Mouse (Mus musculus): ENCODE data around the gene Psmb7. TPM values are rescaled to one million over a fixed set of nuclear protein-coding genes. Genes with fewer than 3 reads are reported as not detected.
A peak's percentile ranks its signal among the peaks of the same experiment; 100 is the strongest.

Gene Psmb7
- total RNA-seq (2021), result 100 to 1,000 TPM; 193 to 196 TPM
- long read RNA-seq, transcript Psmb7-201 (8 exons, 1,160 nt), result major isoform, 32 of 39 reads
- long read RNA-seq, partial matches to known transcripts, result 5 of 39 reads
- long read RNA-seq, other reads (novel, unspliced or antisense), result 2 of 39 reads

DNA sequence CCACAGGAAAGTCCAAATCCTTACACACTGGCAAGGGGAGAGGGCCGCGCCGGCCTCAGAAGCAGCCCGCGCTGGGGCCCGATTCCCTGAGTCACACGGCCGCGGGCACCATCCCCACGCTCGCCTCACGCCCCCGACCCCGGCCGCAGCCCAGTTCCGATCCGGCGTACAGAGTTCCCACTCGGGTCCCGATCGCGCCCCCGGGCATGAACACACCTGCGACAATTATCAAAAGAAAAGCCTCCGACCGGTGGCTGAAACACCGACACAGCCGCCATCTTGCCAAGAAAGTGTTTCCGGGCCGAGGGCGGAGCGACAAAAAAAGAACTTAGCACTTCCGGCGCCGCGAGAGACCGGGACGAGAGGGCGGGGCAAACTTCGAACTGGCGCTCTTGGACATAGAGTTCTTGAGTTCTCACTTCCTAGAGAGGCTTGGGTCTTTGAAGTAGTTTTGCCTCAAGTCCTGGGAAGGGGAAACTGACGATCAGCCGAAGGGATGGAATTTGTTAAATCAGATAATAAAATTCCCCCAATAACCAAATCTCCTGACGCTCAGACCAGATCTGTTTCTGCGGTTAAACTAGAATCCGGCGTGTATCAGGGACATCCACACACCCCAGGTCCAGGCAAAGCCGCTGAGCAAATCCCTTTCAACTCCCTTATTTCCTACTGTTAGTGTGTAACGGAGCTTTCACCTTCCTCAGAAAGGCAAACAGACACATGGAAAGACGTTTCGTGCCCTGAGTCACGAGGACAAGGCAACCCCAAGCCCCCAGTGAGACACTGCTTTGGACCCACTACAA is at the start of gene Psmb7:
Psmb7 (minus strand) TSS at position 463 of the 803 bp plus-strand sequence.
- DNase-seq (ENCODE audit: low spot score in 2 of 2), result peak; percentile 79 to 90

DNA sequence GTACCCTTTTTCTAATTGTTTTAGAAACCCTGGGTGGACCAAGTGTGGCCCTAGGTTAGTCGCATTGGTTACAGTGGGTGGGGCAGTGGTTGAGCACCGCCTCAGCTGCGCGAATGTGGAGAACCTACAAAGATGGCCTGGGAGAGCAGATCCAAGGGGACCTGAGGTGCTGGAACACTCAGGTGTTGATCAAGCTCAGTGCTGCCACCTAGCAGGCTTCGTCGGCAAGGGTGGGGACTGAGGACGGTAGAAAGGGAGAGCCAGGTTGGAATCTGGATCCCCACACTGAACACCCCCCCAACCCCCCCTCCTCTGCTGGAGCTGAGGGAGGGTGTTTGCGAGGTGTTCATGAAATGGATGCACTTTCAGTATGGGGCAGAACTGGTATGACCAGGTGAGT is 47.7 kb upstream of the Psmb7 start:
- DNase-seq (ENCODE audit: low spot score in 2 of 2), result no peak

DNA sequence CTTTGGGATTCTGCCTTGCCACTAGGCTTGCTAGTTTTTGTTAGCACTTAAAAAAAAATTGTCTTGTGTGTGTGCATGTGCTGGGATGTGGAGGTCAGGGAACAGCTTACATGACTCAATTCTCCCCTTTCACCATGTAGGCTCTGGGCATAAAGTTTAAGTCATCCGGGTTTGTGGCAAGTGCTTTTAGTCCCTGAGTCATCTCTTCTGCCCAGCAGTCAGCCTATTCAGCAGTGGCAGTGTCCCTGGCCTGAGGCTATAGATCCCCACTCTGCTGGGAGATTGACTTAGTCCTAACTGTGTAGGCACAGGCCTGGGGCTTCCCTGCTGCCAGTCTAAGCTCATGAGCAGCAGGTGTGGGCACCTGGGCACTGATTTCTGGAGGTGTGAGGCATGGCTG is 46.0 kb upstream of the Psmb7 start:
- DNase-seq (ENCODE audit: low spot score in 2 of 2), result no peak

DNA sequence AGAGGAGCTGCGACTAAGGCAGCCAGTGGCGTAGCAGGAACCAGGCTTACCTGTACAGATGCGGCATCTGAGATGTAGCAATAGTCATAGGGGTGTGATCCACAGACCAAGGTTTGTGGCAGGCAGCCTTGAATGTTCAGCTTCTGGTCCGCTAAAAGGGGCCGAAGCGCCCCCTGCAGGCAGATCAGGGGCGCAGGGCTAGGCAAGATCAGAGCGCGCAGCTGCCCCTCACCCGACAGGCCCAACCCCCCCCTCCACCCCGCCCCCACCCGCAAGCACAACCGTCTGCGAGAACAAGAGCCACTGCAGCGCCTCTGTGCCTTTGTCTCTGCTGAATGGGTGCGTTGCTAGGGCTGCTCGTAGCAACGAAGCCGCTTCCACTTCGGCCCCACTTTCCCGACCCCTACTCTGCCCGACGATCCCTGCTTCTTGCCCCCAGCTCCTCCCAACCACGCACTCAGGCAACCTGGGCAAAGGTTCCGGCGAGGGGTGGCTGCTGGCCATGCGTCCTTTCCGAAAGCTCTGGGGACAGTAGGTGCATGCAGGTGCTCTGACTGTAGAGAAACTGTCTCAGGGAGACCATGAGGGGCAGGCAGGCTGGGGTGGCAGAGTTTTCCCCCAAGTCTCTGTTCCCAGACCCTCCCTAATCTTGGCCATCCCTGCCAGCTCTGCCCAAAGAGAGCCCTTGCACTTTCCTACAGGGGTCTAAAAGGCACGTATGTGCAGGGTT is 45.1 kb upstream of the Psmb7 start:
- peak in 1 of 2 experiments; percentile 62 for DNase-seq (ENCODE audit: low spot score in 2 of 2)

DNA sequence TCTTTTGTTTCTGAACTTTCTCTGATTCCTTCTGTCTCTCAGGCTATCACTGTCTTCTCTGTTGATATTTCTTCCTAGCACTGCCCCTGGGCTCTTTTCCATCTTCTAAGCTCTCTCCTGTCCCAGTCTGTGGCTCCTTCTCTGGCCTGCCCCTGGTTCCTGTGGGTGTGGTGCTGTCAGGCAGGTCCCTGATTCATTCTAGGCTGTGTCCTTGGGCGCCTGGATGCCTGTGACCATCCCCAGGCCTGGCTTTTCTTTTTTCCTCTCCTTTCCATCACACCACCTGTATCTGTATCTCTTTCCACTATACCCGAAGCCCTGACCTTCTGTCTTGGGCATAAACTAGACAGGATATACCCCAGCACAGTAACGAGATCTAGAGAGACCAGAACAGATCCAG is 41.9 kb upstream of the Psmb7 start:
- DNase-seq (ENCODE audit: low spot score in 2 of 2), result no peak

DNA sequence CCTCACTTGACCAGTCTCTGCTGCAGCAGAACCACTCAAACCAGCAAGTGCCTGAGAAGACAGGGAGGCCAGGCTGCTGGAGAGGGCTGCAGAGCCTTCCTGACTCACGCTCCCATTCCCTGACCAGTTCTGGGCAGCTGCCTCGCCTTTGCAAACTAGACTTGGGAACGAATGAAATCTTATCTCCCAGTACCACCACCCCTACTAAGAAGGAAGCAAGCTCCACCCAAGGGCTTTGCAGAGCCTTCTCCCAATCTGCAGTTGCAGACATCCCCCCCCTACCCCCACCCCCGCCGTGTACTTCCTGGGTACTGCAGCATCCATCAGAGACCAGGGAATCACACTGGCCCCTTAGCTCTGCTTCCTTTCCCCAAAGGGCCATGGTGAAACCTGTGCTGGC is 39.2 kb upstream of the Psmb7 start:
- no peak for DNase-seq (ENCODE audit: low spot score in 2 of 2)

DNA sequence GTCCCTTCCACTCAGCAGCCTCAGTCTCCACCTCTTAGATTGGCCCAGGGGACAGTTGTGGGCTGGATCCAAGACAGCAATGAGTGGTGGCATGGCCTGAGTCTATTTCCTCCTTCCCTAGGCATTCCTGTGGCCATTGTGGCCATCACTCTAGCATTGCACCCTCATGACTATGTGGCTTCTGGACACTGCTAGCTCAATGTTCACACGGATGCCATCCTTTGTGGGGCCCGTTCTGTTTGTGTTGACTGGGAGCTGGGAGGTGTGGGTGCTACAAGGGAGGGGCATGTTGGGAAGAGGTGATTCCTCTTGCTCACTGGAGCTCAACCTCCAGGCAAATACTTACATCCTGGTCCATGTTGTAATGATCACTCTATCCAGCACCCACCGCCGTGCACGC is 38.3 kb upstream of the Psmb7 start:
- no peak for DNase-seq (ENCODE audit: low spot score in 2 of 2)

DNA sequence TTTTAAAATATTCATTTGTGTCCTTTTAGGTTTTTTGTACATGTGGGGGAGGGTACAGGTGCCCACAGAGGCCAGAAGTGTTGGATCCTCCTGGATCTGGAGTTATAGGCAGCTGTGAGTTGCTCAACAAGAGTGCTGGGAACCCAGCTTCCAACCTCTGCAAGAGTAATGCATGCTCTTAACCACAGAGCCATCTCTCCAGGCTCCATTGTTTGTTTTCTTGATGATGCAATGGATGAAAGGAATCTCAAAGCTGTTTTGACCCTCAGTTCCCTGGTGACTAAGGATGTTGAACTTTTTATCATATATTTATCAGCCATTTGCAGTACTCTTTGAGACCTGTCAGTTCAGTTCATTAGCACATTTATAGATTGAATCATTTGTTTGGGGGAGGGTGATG is 35.1 kb upstream of the Psmb7 start:
- no peak for DNase-seq (ENCODE audit: low spot score in 2 of 2)

DNA sequence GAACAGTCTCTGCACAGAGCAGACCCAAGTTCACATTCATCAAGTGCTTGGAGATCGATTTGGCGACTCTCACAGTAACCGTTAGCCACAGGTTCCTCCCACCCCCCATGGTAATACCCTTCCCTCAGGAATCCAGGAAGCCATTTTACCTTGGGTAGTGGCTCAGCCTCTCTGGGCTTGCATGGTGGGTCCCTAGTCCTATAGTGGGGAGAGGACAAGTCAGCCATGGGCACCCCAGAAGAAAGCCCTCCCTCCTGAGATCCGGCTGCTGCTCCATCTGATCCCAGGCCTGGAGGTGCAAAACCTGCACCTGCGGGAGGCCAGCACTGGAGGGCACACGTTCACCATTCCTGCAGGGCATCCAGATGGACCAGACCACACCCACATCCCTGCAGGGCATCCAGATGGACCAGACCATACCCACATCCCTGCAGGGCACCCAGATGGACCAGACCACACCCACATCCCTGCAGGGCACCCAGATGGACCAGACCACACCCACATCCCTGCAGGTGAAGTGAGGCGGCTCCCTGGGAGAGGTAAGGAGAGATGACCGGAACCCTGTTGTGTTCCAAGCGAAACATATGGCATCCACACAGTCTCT is 31.6 kb upstream of the Psmb7 start:
- no peak for DNase-seq (ENCODE audit: low spot score in 2 of 2)

DNA sequence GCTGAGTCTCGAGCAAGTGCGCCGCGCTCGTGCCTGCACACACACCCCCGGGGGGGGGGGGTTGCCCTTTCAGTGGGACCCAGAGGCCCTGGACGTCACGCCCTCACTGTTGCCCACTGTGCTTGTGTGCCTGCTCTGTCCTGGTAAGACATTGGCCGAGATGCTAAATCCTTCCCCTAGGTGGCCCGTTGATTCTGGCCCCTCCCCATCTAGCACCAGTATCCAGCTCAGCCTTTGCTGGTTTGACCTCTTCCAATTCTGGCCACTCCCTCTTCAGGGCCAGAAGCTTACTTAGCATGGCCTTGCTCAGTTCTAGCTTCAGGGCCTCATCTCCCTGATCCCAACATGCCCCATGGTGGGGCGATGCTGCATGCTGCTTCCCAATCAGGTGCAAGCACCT is 28.6 kb upstream of the Psmb7 start:
- DNase-seq (ENCODE audit: low spot score in 2 of 2), result no peak

DNA sequence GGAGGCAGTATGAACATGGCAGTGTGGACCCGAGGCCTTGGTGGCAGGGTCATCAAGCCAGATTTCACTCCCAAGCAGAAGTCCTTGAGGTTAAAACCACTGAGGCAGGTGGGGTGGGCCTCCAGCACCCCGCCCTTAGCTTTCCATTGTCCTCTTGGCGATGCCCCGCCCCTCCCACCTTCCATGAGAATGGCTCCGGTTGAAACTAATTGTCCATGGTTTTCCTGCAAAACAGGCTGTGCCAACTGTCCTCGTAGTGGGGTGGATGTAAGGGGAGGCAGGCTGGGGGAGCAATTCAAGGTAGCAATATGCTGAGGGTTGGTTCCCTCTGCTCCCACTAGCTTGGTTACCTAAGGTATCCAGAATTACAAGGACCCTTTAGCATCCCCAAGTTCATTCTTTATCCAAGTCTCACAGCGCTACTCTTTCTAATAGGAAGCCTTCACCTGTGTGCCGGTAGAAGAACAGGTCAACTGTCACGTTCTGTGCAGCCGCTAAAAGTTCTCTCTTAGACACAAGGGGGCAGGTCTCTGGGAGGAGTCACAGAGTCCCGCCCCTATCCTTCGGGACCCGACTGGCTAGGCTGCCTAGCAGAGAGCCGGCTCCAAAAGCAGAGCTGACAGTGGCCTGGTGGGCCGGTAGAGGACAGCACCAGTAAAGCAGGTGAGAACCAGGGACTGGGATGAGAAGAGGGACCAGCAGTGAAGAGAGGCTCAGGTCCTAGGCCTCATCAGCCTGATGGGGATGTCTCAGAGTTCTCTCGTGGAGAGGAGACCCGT is 25.1 kb upstream of the Psmb7 start:
- DNase-seq (ENCODE audit: low spot score in 2 of 2), result no peak

DNA sequence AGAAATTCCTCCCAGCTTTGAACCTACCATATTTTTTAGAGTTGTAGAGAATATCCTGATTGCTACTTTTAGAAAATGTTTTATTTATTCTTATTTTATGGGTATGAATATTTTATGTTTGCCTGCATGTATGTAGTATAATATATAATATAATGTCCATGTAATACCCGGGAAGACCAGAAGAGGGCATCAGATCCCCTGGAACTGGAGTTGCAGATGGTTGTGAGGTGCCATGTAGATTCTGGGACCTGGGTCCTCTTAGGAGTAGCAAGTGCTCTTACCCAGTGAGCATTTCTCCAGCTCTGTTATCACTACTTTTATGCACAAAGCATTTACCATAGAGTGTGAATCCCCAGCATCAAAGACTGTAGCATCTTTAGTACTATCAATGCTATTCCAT is 17.5 kb upstream of the Psmb7 start:
- DNase-seq (ENCODE audit: low spot score in 2 of 2), result no peak

DNA sequence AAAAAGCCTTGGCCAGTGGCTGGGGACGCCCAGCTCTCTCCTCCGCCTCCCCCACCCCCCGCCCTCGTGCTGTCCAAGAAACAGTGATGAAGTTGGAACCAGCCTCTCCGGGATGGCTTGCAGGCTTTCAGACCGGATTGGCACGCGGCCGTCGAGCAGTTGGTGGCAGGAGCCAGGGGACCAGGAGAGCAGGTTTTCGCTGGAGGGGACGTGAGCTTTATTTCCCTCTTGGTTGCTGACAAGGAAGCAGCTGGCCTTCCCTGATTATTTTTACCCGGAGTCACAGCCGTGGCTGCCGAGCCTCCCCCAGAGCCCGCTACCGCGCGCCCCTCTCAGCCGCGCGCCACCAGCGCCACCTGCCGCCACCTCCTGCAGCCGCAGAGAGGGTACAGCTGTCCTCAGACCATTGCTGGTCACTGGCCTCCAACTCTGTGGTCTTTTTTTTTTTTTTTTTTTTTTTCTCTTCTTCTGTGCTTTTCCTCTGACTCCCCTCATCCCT is 14.5 kb upstream of the Psmb7 start:
- peak; percentile 75 to 80 for DNase-seq (ENCODE audit: low spot score in 2 of 2)

DNA sequence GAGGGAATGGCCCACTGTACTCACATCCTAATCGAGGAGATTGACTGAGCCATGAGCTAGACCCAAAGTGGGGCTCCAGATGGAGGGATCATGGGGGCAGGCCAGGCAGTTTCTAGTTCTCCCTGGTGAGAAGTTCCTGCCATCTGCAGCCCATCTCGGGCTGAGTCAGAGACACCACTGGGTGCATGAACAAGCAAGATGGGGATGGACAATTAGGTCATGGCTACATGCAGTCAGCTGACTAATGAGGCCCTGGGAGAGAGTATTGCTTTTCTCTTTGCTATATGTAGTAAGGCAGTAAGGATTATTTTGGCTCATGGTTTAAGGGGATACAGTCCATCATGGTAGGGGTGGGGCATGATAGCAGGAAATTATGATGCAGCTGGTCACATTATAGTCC is 9.8 kb upstream of the Psmb7 start:
- no peak for DNase-seq (ENCODE audit: low spot score in 2 of 2)

DNA sequence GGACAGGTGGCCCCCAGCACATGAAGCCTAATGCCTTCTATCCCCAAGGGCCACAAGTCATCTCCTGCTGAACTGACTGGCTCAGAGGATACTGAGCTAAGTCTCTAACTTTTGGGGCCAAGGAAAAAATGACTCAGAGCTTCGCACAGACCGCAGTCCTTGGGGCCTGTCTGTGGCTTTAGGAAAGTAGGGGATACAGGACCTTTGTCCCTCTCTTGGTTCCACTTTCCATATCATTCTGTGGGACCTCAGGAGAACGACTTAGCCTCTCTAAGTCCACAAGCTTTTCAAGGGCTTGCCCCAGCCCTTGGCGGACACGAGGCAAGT is 9.4 kb upstream of the Psmb7 start:
- no peak for DNase-seq (ENCODE audit: low spot score in 2 of 2)

DNA sequence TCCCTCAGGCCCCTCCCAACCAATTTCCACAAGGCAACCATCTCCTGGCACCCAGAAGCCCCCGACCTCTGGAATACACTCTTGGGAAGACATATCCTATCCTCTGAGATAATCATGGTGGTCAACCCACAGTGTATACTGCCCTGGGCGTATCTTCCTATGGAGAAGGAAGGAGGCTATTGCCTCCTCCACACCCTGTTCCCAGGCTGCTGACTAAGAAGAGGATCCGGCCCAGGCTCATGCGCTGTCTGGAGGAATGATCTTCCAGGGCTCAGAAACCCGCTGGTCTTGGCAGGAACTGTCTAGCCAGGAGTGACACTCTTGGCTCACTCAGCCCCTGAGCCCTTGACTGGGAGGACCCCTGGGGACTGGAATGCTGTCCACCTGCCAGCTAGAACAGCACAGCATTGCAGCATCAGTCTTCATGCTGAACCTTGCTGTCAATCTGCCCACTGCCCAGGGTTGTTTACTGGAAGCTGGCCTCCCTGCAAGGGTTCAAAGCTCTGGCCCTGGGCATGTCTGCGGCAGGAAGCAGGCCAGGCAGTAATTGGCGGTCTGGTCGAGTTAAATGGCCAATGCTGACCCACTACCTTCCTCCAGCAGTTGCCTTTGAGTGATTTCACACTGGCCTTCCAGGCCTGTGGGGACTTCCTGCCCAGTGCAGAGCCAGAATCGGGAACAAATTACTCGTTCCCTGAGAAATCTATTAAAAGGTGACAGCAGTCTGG is 8.8 kb upstream of the Psmb7 start:
- no peak for DNase-seq (ENCODE audit: low spot score in 2 of 2)

DNA sequence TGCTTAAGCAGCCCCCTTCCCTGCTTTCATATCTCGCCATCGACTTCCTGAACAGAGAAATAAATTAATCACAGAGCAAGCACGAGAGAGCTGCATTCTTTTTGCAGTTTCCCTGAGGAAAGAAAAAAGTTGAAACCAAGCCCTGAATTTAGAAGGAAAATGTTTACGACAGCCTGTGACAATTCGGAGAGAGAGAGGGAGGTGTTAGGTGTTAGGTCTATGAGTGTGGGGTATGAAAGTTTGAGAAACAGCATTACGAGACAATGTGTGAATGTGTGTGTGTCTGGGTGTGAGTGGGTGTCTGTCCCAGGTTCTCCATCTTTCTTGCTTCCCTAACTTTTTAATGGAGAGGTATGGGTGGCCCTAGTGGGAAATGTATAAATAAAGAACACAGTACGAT is 8.2 kb upstream of the Psmb7 start:
- no peak for DNase-seq (ENCODE audit: low spot score in 2 of 2)

DNA sequence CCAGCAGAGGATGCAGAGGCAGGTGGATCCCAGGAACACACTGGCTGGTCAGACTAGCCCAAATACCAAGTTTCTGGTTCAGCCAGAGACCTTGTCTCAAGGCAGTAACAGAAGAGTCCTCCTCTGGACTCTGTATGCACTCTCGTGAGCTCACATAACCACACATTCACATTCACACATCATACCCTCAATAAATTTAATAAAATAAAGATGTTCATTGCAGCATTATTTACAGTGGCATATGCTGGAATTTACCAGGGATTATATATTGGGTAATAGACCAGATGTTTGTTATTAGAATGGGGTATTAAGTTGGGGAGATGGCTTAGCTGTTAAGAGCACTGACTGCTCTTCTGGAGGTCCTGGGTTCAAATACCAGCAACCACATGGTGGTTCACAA is 6.5 kb upstream of the Psmb7 start:
- DNase-seq (ENCODE audit: low spot score in 2 of 2), result no peak

DNA sequence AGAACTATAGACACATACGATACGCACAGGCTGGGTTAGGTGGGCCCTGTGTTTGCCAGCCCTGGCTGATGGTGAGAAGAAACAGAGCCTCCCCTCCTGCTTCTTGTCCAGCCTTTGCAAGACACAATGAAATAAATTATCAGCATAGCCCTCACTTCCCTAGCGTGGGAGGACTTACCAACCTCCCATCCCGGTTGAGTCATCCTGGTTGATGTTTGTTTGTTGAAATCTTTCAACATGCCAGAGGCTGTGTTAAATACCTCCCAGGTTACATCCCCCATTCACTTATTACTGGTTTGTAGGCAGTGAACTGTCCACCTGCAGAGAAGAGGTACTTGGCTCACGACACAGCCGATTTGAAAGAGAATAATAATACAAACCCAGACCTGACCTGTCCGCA is 3.8 kb upstream of the Psmb7 start:
- DNase-seq (ENCODE audit: low spot score in 2 of 2), result no peak

DNA sequence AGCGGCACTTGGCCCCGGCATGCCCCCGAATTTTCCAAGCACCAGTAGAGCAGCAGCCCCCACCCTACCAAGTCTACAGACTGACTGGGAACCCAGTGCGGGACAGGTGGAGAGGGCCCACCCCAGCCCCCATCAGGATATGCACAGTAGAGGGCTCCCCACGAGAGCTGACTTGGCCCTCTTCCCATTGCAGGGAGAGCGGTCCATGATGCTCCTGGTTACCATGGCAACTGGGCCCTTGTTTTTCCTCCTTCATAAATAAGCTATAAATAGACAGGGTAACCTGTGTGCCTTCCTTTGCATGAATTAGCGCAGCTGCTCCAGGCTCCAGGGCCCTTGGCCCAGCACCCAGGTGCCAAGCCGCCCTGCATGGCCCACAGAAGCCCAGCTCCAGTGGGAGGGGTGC is 3.3 kb upstream of the Psmb7 start:
- DNase-seq (ENCODE audit: low spot score in 2 of 2), result peak; percentile 61 to 73

DNA sequence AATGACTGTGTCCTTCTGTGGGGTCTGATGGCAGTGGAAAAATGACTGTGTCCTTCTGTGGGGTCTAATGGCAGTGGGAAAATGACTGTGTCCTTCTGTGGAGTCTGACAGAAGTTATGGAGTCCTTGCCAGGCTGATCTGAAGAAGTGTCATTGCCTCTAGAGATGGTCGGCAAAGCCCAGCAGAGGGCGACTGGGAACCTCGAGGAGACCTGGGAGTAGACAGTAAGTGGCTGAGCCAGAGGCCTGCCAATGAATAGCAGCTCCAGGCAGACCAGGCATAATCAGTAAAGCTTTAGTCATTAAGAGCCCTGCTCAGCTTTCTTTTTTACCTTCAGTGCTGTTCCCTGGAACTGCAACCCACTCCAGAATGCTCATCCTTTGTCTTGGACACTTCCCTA is 2.0 kb upstream of the Psmb7 start:
- DNase-seq (ENCODE audit: low spot score in 2 of 2), result peak; percentile 63 to 85
